Mouse (Mus musculus) embryo, embryonic 11 days (tissue): ENCODE results near the gene Ccr5.
"Not testable (repeated sequence)": the region's sequence is repeated elsewhere in the genome, so short reads cannot be mapped to it uniquely, and the experiment has no call there.

Experiments
- DNase-seq: peaks from one replicate; pipeline ENCODE4 v3.0.0-alpha.2; 2015

Gene Ccr5

DNA sequence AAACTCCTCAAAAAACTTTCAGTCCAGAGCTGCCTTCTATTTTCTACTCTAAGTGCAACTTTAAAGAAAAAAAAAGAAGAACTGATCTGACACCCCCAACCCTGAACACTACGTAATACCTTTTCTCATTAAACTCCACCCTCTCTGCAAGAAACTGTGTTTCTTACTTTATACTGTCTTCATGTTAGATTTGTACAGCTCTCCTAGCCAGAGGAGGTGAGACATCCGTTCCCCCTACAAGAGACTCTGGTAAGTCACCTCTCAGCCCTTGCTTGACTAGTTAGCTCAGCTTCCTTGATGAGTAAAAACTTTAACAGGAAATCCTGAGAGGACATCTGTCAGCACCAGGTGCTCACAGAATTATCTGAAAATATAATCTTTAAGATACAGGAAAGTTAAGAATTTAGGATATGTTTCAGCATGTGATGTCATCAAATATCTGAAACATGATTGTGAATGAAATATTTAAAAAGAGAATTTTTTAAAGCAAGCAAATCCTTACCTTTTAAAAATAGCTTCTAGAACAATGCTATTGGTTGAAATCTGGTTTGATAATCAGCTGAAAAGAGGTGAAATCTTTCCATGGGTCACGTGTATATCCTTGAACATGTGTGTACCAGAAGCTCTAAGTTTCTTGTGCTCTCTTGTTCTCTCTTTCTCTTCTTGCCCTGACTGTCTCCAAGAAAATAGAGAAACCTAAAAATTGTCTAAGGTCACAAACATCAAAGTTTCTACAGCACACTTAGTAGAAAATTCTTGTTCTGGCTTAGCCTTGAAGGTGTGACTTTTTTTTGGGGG lies at the start of gene Ccr5:
TSS of gene Ccr5 (plus strand) at position 157 of the 798 bp plus-strand sequence.
- DNase-seq: no peak

DNA sequence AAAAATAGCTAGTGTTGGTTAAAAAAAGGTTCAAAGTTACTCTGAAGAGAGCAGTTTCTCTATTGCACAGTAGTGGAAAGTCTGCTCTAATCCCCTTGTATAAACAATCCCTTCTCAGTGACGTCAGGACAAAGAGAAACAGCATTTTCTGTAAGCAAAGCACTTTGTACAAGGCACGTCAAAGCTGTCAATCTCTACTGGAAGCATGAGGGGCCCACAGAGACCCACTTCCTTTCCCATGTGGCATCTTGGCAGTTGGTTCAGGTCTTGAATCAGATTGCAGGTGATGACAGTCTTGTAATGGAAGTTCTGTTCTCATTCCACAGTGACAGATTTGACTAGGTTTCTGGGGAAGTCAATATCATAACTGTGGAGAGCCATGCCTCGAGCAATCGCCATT lies 41.5 kb upstream of the Ccr5 start:
- DNase-seq: no peak

DNA sequence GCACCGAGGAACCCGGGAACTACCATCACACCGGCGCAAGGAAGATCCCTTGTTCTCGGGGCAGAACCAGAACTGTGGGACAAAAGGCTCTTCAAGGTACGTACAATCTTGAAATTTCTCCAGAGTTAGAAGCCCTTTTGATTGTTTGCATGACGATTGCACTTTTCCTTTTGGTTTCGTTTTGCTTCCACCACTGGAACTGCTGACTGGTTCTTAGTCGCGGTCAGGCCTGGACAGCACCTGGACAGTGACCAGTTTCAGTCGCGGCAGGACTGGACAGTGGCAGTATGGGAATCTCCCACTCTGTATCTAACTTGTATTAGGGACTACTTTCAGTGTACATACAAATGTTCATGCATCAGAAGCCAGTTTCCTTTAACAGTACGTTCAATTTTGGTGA lies 40.9 kb upstream of the Ccr5 start:
- not testable (repeated sequence) for DNase-seq

DNA sequence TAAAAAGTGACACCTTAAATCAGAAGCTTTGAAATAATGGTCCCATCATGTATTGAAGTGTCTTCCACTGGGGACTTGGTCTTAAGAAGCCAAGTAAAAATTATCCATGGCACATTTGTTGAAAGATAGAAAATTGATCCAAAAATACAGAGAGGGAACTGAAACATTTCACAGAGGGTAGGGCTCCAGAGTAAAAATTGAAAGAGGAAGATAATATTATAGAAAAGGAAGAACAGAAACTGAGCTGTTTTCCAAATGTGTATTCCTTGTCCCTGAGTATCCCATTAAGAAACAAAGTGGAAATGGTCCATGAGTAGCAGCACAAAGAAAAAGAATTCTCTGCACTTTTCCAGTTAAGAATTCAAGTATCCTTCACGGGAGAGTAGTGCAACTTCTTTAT lies 30.9 kb upstream of the Ccr5 start:
- no peak for DNase-seq

DNA sequence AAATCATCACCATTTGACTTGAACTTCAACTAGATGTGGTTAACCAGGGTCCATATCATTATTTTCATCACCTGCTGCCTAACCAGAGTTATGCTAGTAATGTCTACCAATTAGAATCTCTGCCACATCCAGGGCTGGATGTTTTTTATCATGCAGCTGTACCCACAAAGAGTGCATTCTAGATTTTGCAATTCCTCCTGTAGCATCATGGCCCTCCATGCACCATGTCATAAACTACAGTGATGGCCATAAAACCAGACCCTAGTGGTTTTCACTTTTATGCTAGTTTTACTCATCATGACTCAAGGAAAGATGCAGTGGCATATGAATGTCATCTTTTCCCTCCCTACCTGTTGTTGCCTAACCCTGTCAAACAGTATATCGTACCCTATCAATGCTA lies 22.2 kb upstream of the Ccr5 start:
- DNase-seq: no peak

DNA sequence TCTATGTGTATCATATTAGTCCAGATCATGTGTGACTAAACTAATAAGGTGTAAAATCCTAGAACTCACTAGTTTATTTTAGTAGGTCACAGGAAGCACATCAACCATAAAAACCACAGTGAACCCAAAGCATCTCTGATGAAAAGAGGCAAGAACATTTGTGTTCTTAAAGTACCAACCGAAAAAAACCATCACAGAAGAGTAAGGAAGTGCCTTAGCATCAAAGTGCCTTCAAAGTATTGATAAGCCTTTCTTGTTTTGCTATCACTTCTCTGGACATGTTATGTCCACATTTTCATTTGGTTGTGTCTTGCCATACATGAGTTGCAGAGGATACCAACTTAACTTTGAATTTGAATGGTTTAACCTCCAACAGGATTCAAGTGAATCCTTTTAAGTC lies 21.0 kb upstream of the Ccr5 start:
- DNase-seq: no peak

DNA sequence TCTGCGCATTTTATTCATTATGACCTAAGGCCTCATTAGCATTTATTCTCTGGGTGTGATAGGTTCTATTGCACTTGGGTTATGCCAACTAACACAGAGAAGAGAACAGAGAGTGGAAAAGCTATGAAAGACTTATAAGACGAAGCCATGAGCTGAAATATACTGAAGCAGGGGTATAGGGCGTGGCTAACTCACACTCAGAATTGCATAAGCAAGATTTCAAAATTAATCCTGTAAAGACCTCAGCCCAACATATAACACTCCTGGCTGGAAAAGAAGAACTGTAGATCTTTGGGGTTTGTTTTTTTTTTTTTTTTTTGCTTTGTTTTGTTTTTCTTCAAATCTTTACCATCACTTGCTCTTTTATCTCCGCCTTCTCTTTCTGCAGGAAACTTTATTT lies 19.6 kb upstream of the Ccr5 start, which contains the start of gene Ccr2:
TSS of gene Ccr2 (plus strand) at position 228 of the 400 bp plus-strand sequence.
- no peak for DNase-seq

DNA sequence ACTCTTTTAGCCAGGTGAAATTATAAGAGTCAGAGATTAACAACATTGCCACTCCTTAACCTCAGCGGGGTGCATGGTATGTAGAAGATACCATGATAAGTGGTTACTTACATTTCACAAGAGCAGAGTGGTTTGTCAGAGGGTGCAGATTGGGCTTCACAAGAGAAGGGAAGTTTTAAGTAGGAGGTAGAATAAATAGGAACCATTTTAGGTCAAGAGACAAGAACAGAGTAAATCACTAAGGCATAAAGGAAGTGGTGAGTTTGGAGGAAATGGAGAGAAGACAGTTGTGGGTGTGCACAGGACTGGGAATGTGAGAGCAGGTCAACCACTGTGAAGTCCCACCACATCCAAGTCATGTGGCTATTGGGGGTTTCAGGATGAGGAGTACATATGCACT lies 18.1 kb upstream of the Ccr5 start:
- DNase-seq: no peak

DNA sequence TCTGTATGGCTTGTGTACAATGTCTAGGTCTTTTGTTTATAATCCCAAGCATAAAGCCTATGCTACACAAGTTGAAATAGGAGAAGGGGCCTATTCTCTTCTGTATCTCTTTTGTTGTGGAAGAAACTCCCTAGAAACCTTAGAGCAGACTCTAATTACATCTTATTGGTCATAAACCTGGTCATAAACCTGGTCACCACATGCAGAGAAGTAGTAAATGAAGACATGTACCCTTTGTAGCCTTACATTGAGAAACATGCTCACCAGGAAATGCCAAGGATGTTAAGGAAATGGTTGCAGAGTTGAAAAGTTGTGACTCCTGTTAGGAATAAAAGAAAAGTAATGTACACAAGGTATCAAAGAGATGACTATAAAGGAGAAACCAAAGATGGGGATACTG lies 16.1 kb upstream of the Ccr5 start:
- no peak for DNase-seq

DNA sequence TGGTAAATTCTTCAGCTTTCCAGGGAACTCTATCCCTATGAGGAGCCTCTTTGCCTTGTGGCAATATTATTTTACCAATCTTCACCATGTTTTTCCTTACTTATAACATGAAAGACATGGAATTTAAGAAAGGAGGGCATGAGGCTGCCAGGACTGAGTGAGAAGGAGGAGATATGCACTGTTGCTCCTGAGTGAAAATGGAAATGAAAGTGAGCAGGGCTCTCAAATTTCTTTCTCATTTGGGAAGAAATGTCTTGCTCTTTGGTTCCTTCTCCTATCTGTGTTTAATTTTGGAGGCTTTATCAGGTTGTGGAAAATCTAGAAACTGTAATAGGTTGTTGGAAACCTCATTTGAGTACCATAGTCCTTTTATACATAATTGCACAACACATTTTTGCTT lies 14.1 kb upstream of the Ccr5 start:
- no peak for DNase-seq

DNA sequence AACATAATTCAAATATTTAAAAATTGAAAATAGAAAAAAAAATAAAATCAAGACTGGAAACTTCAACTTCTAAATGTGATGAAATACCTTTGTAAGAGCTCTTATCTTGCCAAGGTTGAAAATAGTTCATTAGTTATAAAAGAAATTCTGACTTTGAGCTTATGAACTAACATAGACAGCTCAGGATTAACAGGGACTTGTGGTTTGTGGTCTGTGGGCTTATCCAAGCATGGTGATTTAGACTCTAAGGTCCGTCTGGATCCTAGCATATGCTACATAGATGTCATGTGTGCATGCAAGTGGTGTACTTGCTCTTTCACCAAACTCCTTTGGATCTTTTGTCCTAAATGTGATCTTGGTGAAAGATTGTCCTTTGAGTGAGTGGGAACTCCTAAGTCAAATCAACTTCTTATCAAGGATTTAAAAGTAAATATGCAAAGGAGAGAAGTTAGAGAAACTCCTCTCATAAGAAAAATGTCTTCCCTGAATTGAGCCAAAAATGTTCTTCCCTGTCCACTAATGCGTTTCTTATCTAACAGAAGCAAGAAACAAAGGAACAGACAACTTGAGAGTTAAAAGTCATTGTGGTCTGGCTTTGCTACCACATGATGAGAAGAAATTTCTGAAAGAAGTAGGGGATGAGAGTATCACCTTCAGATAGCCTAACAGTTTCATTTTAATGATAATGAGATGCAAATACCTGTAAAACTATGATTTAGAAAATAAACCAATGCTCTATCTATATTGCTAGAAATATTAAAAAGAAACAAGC lies 12.8 kb upstream of the Ccr5 start:
- no peak for DNase-seq

DNA sequence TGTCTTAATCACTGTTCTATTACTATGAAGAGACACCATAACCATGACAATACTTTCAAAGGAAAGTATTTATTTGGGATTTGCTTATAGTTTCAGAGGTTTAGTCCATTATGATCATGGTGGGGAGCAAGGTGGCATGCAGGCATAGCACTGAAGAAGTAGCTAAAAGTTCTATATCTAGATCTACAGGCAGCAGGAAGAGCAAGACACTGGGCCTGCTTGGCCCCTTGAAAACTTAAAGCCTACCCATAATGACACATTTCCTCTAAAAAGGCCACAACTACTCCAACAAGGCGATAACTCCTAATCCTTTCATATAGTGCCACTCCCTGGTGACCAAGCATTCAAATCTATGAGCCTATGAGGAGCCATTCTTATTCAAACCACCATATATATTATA lies 9.3 kb upstream of the Ccr5 start:
- no peak for DNase-seq

DNA sequence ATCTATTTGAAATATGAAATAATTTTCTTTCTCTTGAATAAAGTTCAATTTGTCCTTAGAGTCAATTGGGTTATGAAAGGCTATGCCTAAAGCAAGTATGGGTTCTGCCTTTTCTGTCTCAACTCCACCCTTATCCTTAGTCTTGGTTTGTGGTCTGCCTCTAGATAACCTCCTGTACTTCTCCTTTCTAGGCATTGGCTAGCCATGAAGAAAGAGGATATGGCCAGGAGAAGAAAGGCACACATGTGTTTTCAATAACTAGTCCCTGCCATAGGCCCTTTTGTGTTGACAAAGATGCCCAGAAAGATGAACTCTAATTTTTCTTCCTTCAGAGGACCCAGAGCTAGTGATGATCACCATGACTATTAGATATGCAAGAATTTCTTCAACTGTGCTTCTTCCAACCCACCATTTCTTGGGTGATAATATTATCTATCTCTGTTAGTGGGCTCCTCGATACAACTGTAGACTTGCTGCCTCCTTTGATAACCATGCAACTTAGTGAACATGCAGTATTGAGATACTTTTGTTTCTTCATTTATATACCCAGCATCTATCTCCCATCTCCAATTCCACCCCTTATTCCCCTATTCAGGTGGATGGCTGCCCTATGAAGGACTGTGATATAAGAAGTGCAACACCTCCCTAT lies 8.6 kb upstream of the Ccr5 start:
- DNase-seq: no peak

DNA sequence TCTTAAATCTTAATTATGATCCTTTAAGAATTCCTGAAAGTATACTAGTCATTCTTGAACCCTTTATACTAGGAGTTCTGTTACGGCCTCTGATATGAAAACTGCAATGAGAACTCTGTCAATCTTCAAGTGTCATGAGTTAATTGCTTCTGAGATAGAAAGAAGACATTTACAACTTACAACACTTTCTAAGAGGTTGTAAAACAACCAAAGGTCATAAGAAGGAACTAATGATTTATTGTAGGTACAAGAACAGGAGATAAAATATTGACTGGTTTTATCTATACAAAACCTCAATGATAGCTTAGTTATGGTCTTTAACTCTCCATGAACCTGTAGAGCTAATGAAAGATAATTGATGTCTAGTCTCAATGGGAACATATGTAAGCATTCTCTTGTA lies 7.6 kb upstream of the Ccr5 start:
- no peak for DNase-seq

DNA sequence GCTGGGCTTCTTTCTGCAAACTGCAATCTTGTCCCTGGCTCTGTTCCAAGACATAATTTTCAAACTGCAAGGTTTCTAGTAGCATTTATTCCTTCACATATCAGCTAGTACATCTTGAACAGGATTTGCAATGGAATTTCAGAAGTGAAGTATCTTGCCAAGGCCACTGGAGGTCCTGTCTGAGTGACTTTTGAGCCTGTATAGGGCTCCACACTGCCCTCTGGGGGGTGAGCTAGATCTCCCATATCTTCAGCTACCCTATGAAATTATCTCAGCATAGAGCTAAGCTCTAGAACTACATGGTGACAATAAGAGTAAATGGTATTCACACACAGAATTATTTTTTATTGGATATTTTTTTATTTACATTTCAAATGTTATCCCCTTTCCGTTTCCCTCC lies 2.9 kb upstream of the Ccr5 start:
- no peak for DNase-seq

DNA sequence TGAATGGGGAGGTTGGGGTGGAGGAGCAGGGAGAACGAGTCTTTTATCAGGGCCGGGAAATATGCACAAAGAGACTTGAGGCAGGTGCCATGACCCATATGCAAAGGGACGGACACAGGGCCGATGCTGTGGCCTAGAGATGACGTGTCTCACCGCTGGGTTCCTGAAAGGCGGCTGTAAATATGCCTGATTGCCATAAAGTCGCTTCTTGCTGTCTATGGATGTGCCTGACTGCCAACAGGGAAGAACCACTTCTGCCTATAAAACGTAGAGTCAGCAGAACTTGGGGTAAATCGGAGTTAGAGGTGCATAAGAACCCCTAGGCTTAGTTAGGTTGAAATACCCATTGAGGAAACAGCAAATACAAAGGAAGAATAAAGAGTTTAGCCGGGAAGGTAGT lies 4.2 kb downstream of the Ccr5 start:
- no peak for DNase-seq

DNA sequence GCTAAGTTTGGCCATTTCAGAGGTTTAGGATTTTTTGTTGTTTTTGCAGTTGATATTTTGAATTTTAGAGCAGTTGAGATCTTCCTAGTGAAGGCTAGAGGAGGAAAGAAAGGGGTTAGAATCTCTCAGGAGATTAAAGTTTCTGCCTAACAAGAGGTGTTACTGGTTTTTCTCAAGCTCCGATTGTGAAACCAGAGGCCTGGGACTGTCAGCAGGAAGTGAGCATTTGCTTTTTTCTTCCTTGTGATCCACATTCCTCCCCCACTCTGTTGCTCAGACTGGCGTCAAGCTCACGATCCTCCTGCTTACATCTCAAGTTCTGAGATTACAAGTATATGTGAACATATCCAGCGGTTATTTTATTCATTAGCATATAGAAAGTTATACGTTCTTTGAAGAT lies 5.0 kb downstream of the Ccr5 start:
- peak; percentile 17 for DNase-seq

DNA sequence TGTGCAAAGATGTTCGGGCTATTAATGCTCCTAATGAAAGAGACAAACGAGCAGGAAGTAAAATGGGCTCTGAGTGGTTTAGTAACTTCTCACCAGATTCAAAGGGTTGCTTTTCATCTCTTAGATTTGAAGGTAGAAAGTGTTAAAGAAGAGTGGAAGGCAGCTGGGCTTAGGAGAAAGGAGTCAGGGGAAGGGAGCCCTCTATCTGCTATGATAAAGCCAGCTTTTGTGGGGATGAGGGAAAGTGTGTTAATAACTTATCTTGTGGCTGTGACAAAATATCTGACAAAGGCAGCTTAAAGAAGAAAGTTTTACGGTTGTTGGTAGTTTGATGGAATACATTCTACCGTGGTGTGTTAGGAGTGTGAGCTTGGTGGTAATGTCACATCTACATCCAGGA lies 6.1 kb downstream of the Ccr5 start:
- DNase-seq: no peak

DNA sequence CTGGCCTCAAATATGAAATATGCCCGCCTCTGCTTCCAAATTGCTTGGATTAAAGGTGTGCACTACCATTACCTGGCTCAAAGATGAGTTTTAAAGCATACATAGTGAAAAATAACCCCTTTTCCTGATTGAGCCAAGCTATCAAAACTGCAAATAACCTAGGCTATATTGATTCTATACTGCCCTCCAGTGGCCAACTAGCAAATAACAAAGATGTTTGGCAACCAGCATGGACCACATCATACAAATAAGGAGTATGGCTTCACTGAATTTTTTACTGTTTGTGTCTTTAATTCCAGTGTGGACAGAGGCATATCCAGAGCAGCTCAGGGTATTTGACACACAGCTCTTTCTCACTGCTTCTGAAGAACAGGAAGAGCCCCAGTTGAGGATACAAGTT lies 7.0 kb downstream of the Ccr5 start:
- peak; percentile 70 for DNase-seq

DNA sequence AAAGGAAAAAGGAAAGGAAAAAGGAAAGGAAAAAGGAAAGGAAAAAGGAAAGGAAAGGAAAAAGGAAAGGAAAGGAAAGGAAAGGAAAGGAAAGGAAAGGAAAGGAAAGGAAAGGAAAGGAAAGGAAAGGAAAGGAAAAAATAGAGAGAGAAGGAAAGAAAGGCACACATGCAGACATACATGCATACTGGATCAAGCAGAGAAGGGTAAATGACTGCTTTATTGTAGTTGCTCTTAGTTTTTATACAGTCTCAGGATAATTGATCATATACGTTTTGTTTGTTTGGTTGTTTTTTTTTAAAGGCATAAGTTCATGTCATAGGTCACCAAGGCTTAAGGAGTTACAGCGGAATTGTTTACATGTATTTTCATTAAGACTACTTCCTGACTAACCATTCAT lies 11.6 kb downstream of the Ccr5 start:
- not testable (repeated sequence) for DNase-seq

DNA sequence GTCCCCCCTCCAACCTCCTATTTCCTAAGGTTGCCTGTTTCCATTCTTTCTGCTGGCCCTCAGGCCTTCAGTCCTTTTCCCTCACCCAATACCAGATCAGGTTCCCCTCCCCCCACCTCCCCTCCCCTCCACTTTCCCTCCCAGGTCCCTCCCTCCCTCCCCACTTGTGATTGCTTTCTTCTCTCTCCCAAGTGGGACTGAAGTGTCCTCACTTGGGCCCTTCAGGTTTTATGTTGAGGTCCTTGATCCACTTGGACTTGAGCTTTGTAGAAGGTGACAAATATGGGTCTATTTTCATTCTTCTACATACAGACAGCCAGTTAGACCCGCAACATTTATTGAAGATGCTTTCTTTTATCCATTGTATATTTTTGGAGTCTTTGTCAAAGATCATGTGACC lies 13.6 kb downstream of the Ccr5 start:
- not testable (repeated sequence) for DNase-seq

DNA sequence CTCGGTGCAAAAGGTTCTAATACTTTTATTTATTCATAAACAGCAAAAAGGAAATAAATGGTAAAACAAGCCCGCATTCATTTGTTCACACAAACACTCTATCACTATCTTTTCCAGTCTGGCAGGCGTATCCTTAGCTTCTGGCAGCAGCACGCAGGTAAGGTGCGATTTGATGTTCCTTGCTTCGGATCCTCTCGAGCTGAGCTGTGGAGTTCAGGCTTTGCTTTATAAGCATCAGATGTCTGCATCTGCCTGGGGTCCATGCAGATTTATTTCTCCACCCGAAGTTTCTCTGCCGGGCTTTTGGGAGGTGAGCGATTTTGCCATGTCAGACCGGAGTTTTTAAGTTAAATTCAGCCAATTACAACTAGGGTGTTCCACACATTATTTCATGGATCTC lies 16.3 kb downstream of the Ccr5 start:
- no peak for DNase-seq

DNA sequence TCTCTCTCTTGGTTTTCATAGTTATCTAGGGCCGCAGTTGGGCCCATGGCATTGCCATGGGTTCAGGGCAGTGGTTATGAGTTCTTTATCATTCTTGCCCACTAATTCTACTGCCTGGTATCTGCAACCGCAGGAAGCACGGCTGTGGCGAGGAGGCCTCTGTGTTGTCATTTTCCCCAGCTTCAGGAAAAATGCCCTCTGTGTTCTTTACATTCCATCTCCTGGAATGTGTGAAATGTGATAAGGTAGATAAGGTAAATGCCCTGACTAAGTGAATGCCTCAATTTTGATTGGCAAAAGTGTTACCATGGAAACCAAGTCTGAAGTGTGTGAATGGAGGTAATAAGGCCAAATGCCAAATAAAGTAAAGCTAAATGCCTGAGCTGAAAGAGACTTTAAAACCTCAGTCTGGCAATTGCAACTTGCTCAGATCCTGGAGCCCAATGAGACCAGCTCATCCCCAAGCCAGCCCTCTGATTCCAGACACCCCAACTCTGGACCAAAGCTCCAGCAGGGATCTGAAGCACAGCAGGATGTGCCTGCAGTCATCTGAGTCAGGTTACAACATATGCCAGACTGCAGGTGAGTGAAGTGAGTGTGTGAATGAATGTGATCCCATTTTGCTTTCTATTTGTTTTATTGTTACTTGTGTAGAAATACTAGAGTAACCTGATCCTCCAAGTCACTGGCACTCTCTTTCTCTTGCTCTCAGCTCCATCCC lies 16.9 kb downstream of the Ccr5 start:
- DNase-seq: no peak
